Comparison of ENCODE assay signal across 8 mouse cellular contexts in the genomic region with DNA sequence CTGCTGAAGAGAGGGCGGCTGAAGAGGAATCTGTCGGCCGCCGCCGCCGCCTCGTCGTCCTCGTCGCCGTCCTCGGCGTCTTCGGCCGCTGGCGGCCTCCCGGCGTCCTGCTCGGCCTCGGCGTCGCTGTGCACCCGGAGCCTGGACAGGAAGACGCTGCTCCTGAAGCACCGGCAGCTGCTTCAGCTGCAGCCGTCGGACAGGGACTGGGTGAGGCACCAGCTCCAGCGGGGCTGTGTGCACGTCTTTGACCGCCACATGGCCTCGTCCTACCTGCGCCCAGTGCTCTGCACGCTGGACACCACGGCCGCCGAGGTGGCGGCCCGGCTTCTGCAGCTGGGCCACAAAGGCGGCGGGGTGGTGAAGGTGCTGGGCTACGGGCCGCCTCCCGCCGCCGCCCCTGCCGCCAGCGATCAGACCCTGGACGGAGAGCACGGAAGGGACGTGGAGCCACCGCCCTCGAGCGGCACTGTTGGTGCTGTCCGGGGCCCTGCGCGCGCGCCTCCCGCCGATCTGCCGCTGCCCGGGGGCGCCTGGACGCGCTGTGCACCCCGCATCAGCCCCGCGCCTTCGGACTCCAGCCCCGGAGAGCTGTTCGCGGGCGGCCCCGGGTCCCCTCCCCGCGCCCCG. TPM values are rescaled to one million over a fixed set of nuclear protein-coding genes. Genes with fewer than 3 reads are reported as not detected.
DNase-seq lines count a peak whose midpoint lies in the region; ATAC-seq and TF ChIP-seq lines count a peak whose summit lies in the region.

No protein-coding gene starts in this region.

- H3K9me3 ChIP-seq in hindbrain, postnatal 0 days (ENCODE audit: low read length): no peaks in the 10 kb centered on the region
- no peaks in the 10 kb centered on the region for H3K9me3 ChIP-seq in limb, embryonic 12.5 days
- H3K9me3 ChIP-seq in midbrain, embryonic 13.5 days: no peaks in the 10 kb centered on the region

- ATAC-seq in hindbrain, postnatal 0 days: peak; percentile 9; the same call in 1 of the 2 replicates
- no peak for ATAC-seq in limb, embryonic 12.5 days (ENCODE audit: insufficient number of reproducible peaks, insufficient read depth, low FRiP score, low TSS enrichment, low read depth)
- peak; percentile 31 for ATAC-seq in midbrain, embryonic 13.5 days

- H3K27ac ChIP-seq in cerebellum, adult 2 months (ENCODE audit: insufficient read depth, low read length): peak overlapping the region; percentile 1; the same call in 1 of the 2 replicates
- H3K27ac ChIP-seq in hindbrain, postnatal 0 days: peak overlapping the region; percentile 97
- peak overlapping the region; percentile 62 for H3K27ac ChIP-seq in limb, embryonic 12.5 days
- H3K27ac ChIP-seq in midbrain, embryonic 13.5 days: peak overlapping the region; percentile 97

- no peak for TF ChIP-seq POLR2A in cerebellum, adult 2 months (IDR thresholded peaks at IDR 0.05; ENCODE audit: borderline replicate concordance, insufficient read depth, low read length)

- peak; percentile 29 to 58 for DNase-seq in frontal cortex, postnatal 10 days (ENCODE audit: low spot score in 2 of 2)
- DNase-seq in frontal cortex, adult 2 months (ENCODE audit: extremely low spot score in 1 of 2, low spot score in 1 of 2): no peak
- DNase-seq in cerebellum, adult 2 months: peak; percentile 64 to 70
- peak; percentile 38 for DNase-seq in gastrocnemius, adult 18-20 months (ENCODE audit: low spot score)
- DNase-seq in hindbrain, postnatal 0 days (ENCODE audit: low spot score): peak; percentile 60
- DNase-seq in spleen, adult 18-20 months: peak; percentile 45 to 59

- under 1% methylated on average over 77 of the region's 77 CpGs for WGBS in cerebellum, adult 2 months
- WGBS in hindbrain, postnatal 0 days: 0% methylated on average over 72 of the region's 77 CpGs
- WGBS in limb, embryonic 12.5 days: under 1% methylated on average over 61 of the region's 77 CpGs
- WGBS in midbrain, embryonic 13.5 days: 1% methylated on average over 45 of the region's 77 CpGs

- no peak for TF ChIP-seq CTCF in cerebellum, adult 2 months (IDR thresholded peaks at IDR 0.05; ENCODE audit: borderline replicate concordance, insufficient read depth, low read depth, low read length)
- no peak for TF ChIP-seq CTCF in hindbrain, postnatal 0 days (IDR thresholded peaks at IDR 0.05; ENCODE audit: low read depth)

- H3K4me3 ChIP-seq in cerebellum, adult 2 months (replicated peaks; ENCODE audit: insufficient read depth, low read depth, low read length): peak overlapping the region; percentile 60
- H3K4me3 ChIP-seq in hindbrain, postnatal 0 days (ENCODE audit: low read length): peak overlapping the region; percentile 95
- peak overlapping the region; percentile 81 for H3K4me3 ChIP-seq in limb, embryonic 12.5 days (replicated peaks)
- peak overlapping the region; percentile 97 for H3K4me3 ChIP-seq in midbrain, embryonic 13.5 days (replicated peaks)

- H3K36me3 ChIP-seq in hindbrain, postnatal 0 days (ENCODE audit: insufficient read depth, low read length): no peaks in the 10 kb centered on the region
- no peaks in the 10 kb centered on the region for H3K36me3 ChIP-seq in limb, embryonic 12.5 days
- no peaks in the 10 kb centered on the region for H3K36me3 ChIP-seq in midbrain, embryonic 13.5 days

- H3K27me3 ChIP-seq in cerebellum, adult 2 months (ENCODE audit: control insufficient read depth, insufficient read depth, low read length): no peaks in the 10 kb centered on the region
- no peaks in the 10 kb centered on the region for H3K27me3 ChIP-seq in hindbrain, postnatal 0 days (ENCODE audit: insufficient read depth, low read length)
- H3K27me3 ChIP-seq in limb, embryonic 12.5 days: no peaks in the 10 kb centered on the region
- H3K27me3 ChIP-seq in midbrain, embryonic 13.5 days: no peaks in the 10 kb centered on the region

- peak overlapping the region; percentile 98 for H3K9ac ChIP-seq in hindbrain, postnatal 0 days (replicated peaks; ENCODE audit: low read length)
- peak overlapping the region; percentile 92 for H3K9ac ChIP-seq in limb, embryonic 12.5 days (replicated peaks)
- H3K9ac ChIP-seq in midbrain, embryonic 13.5 days (replicated peaks): peak overlapping the region; percentile 97

- H3K4me2 ChIP-seq in hindbrain, postnatal 0 days (ENCODE audit: low read depth, low read length): peak overlapping the region; percentile 90
- H3K4me2 ChIP-seq in limb, embryonic 12.5 days: peak overlapping the region; percentile 78
- H3K4me2 ChIP-seq in midbrain, embryonic 13.5 days (replicated peaks): peak overlapping the region; percentile 71

- peaks cover 3% of the 10 kb centered on the region; the same call in 1 of the 2 replicates for H3K4me1 ChIP-seq in cerebellum, adult 2 months (ENCODE audit: control insufficient read depth, insufficient read depth, low read length)
- peaks cover 8% of the 10 kb centered on the region; the same call in 1 of the 2 replicates for H3K4me1 ChIP-seq in hindbrain, postnatal 0 days (ENCODE audit: insufficient read depth, low read length)
- peaks cover 31% of the 10 kb centered on the region for H3K4me1 ChIP-seq in limb, embryonic 12.5 days (replicated peaks)
- peaks cover 45% of the 10 kb centered on the region for H3K4me1 ChIP-seq in midbrain, embryonic 13.5 days (replicated peaks)

RNA-seq across cellular contexts. Expression of gene Phlpp1, which starts 0.9 kb away (rescaled TPM):
- polyA plus RNA-seq in frontal cortex, adult 2 months (2012; rRNA removed): 35.2 and 39.1 TPM in 2 replicates
- 56.1 and 59.2 TPM in 2 replicates for polyA plus RNA-seq in cerebellum, adult 2 months (2012; rRNA removed)
- 1 to 10 TPM; 7.5 to 8.2 TPM for total RNA-seq in gastrocnemius, adult 18-20 months (2021)
- 38.0 and 38.1 TPM in 2 replicates for total RNA-seq in hindbrain, postnatal 0 days (2014; rRNA removed)
- polyA plus RNA-seq in hindbrain, postnatal 0 days (2015; fragmentation: Nextera tagmentation; extraction: Ambion mirVana): 6.0 and 6.4 TPM in 2 replicates
- 4.3 and 5.3 TPM in 2 replicates for polyA plus RNA-seq in limb, embryonic 12.5 days (2016; fragmentation: Nextera tagmentation; extraction: Ambion mirVana)
- 7.2 and 8.2 TPM in 2 replicates for polyA plus RNA-seq in midbrain, embryonic 13.5 days (2015; fragmentation: Nextera tagmentation; extraction: Ambion mirVana)

Comparison
In these comparisons a context has a peak if more than half of its experiments do, and no peak if none do; other contexts are left out.
1. DNase-seq: peak in frontal cortex, postnatal 10 days (2 of 2), cerebellum, adult 2 months (2 of 2), gastrocnemius, adult 18-20 months (single experiment), hindbrain, postnatal 0 days (single experiment) and spleen, adult 18-20 months (2 of 2); none in frontal cortex, adult 2 months (0 of 2).
2. H3K27ac ChIP-seq: peak in every context shown above with its lines; median percentile 97 in hindbrain, postnatal 0 days; 97 in midbrain, embryonic 13.5 days; 62 in limb, embryonic 12.5 days; 1 in cerebellum, adult 2 months.
3. Peak in every context shown above with its lines, with median percentiles within 50 percentile points of each other: H3K4me3 ChIP-seq, H3K4me2 ChIP-seq and H3K9ac ChIP-seq.